Mouse (Mus musculus) heart, postnatal 0 days (tissue): ENCODE measurements around the gene Preb. TPM values are rescaled to one million over a fixed set of nuclear protein-coding genes. Genes with fewer than 3 reads are reported as not detected.

Experiments
- ATAC-seq: fragments of 200-750 bp; cut with Nextera tagmentation; 2 replicates; pipeline ENCODE4 v1.8.0; 2017; ENCODE audit warnings: low read depth, moderate number of reproducible peaks, moderate library complexity; ENCODE audit not compliant: insufficient read depth
- DNase-seq: peaks from one replicate; pipeline ENCODE4 v3.0.0-alpha.2; 2016; ENCODE audit warnings: low spot score
- H3K27ac ChIP-seq: fragments of 300-500 bp; sonication (generic); 2 replicates; pipeline ENCODE4 v1.5.1; 2014; ENCODE audit warnings: low read depth, mild to moderate bottlenecking
- H3K27me3 ChIP-seq: fragments of 300-500 bp; sonication (generic); 2 replicates; pipeline ENCODE4 v1.6.1; 2014; ENCODE audit warnings: low read length, mixed read lengths; ENCODE audit not compliant: control insufficient read depth, insufficient read depth
- H3K36me3 ChIP-seq: fragments of 300-500 bp; sonication (generic); replicated peaks from 2 replicates; pipeline ENCODE4 v1.6.1; 2014; ENCODE audit warnings: low read length, mixed read lengths; ENCODE audit not compliant: control insufficient read depth, insufficient read depth
- H3K4me1 ChIP-seq: fragments of 300-500 bp; sonication (generic); 2 replicates; pipeline ENCODE4 v1.6.1; 2014; ENCODE audit warnings: antibody characterized with exemption; ENCODE audit not compliant: control insufficient read depth, insufficient read depth
- H3K4me2 ChIP-seq: fragments of 300-500 bp; sonication (generic); 2 replicates; pipeline ENCODE4 v1.6.1; 2014; ENCODE audit warnings: low read depth, mild to moderate bottlenecking, low read length, moderate library complexity
- H3K4me3 ChIP-seq: fragments of 300-500 bp; sonication (generic); 2 replicates; pipeline ENCODE4 v1.5.1; 2014; ENCODE audit warnings: low read depth, low read length
- H3K9ac ChIP-seq: fragments of 300-500 bp; sonication (generic); replicated peaks from 2 replicates; pipeline ENCODE4 v1.6.1; 2014; ENCODE audit warnings: low read depth, low read length, mixed read lengths
- H3K9me3 ChIP-seq: fragments of 300-500 bp; sonication (generic); replicated peaks from 2 replicates; pipeline ENCODE4 v1.6.1; 2016; ENCODE audit warnings: low read length; ENCODE audit not compliant: control insufficient read depth
- CTCF ChIP-seq: IDR thresholded peaks from 2 replicates; pipeline ENCODE4 v1.5.1; 2016; ENCODE audit warnings: antibody characterized with exemption, control low read depth, low read depth
- EP300 ChIP-seq: IDR thresholded peaks from 2 replicates; pipeline ENCODE4 v1.6.1; 2016; ENCODE audit warnings: antibody characterized with exemption, low read depth
- WGBS: fragments of 180-500 bp; shearing (Covaris S2); extraction: QIAGEN DNeasy Blood & Tissue Kit; methylation state at CpG from one replicate; pipeline ENCODE4 v1.1.7; 2014; 5-methylcytosine and 5-hydroxymethylcytosine counted together
- polyA plus RNA-seq: library from polyadenylated mRNA; unstranded; fragments of >200 nt; fragmentation: Nextera tagmentation; extraction: Ambion mirVana; gene quantifications from 2 replicates; pipeline ENCODE4 v1.2.1, GENCODE M21; 2015
- total RNA-seq: library from RNA; depleted of rRNA; stranded (reverse); fragments of >200 nt; gene quantifications from 2 replicates; pipeline ENCODE4 v1.2.3, GENCODE M21; 2014; ENCODE audit warnings: low replicate concordance

Gene Preb
- total and polyA plus RNA-seq, 2 experiments from 2014 or later: 40.0 to 54.3 TPM

DNA sequence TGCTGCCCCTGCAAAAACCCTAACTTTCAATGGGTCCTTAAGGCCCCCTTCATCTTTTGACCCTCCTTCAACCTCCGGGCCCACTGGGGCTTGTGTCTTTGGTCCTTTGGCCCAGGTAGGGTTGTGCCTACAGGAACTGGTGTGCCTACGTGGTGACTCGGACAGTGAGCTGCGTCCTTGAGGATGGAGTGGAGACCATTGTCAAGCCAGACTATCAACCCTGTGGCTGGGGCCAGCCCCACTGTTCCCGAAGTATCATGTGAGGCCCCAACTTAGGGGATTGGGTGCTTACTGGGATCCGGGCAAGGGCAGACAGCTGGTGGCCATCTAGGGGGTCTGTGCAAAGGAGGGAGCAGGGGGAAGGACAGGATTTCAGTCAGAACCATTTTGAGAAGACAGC is 45.3 kb downstream of the Preb start:
- peak overlapping the region; percentile 65; the same call in 1 of the 2 replicates for H3K9ac ChIP-seq
- H3K4me1 ChIP-seq: peaks cover 36% of the 10 kb centered on the region
- peak overlapping the region; percentile 93 for H3K27ac ChIP-seq
- 55% methylated on average over 6 of the region's 6 CpGs for WGBS
- H3K27me3 ChIP-seq: no peaks in the 10 kb centered on the region
- TF ChIP-seq EP300 (no peak), CTCF (no peak)
- H3K36me3 ChIP-seq: peaks cover 20% of the 10 kb centered on the region; the same call in 1 of the 2 replicates
- H3K4me3 ChIP-seq: peak overlapping the region; percentile 53
- H3K9me3 ChIP-seq: no peaks in the 10 kb centered on the region
- DNase-seq: no peak
- ATAC-seq: no peak
- H3K4me2 ChIP-seq: peak overlapping the region; percentile 67

DNA sequence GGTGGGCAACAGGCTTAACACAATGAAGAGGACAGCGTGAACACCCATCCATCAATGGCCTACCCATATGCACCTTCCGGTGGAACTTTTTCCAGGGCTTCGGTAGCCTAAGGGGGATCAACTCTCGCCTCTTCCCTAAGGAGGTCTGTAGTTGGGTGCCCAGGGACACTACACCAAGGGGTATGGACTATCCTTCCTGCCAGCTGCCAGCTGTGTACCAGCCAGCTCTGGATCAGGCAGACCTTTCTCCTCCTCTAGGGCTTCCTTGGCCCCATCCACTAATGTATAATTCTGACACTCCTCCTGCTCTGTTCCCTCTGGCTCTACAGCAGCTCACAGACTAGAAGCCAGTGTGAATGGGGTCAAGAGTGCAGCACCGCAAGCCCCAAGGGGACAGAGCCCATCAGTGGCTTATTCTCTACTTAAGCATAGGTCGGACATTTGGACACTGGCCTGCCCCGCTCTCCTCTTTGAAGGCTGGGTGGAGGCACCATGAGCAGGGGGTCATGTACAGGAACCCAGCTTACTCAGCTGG is 46.0 kb downstream of the Preb start:
- 55% methylated on average over 7 of the region's 7 CpGs for WGBS
- Histone ChIP-seq H3K4me2 (peak overlapping the region; percentile 67), H3K4me1 (peaks cover 38% of the 10 kb centered on the region), H3K27me3 (no peaks in the 10 kb centered on the region), H3K4me3 (peak overlapping the region; percentile 53), H3K36me3 (peaks cover 20% of the 10 kb centered on the region; the same call in 1 of the 2 replicates), H3K9ac (peak overlapping the region; percentile 65), H3K27ac (peak overlapping the region; percentile 93), H3K9me3 (no peaks in the 10 kb centered on the region)
- DNase-seq: no peak
- ATAC-seq: no peak
- TF ChIP-seq EP300 (no peak), CTCF (no peak)

DNA sequence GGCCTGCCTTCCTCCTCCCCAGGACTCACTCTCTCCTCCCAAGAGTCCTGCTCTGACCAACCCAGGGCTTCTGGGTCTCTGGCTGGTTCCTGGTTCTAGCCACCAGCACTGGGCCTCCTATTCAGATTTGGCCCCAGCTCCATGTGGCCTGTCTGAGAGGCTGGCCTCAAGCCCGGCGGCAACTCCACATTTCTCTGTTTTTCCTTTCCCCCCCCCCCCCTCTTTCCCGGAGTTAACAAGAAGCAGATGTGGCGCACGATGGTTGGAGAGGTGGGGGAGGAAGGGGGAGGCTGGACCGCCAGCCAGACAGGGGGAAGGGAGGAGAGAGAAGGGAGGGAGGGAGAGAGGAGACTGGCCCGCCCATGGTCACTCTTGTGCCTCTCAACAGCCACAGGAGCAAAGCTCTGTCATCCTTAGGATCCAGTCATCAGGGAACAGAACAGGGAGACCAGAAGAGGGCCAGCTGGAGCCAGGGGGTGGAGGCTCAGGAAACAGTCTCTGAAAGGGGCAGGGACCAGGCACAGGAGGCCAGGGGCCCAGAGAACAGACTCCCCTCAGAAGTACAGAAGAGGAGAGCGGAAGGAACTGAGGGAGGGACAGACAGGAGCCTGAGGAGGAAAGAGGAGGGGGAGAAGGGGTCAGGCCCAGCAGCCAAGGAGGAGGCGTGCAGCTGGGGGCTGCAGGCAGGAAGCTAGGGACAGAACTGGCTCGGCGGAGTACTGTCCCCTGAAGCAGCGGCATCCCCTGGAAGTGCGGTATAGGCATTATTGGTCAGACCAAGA is 46.9 kb downstream of the Preb start, which contains the start of gene Emilin1:
TSS of gene Emilin1 (plus strand) at position 343 of the 782 bp plus-strand sequence.
- H3K9me3 ChIP-seq: no peaks in the 10 kb centered on the region
- peak within 1 kb of the TSS; percentile 67 for H3K4me2 ChIP-seq
- no peaks in the 10 kb centered on the region for H3K27me3 ChIP-seq
- peak; percentile 60; the same call in 1 of the 2 replicates for TF ChIP-seq EP300
- TF ChIP-seq CTCF: 0 out of 2 replicates have a peak, but pooled peaks have one; percentile 1
- H3K27ac ChIP-seq: peak within 1 kb of the TSS; percentile 93
- peaks cover 47% of the 10 kb centered on the region for H3K4me1 ChIP-seq
- H3K4me3 ChIP-seq: peak within 1 kb of the TSS; percentile 53
- ATAC-seq: peak; percentile 50
- H3K9ac ChIP-seq: peak within 1 kb of the TSS; percentile 65
- WGBS: 15% methylated on average over 13 of the region's 13 CpGs
- peak; percentile 77 for DNase-seq
- peaks cover 11% of the 10 kb centered on the region; the same call in 1 of the 2 replicates for H3K36me3 ChIP-seq

DNA sequence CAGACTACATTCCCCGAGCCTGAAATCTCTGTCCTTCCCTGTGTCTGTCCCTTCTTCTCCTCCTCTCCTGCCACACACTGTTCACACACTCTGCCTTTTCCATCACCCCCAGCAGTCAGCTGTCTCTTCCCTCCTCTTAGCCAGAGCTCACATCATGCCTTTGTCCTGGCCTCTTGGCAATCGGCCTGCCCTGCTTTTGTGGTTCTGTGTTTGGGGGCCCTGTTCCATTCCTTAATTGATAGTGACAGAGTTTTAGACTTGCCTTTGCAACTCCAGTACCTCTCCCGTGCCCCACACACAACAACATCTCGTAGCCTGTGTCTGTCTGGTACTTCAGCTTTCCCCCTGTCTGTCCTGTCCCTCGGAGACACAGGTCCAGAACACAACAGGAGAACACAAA is 48.0 kb downstream of the Preb start:
- Histone ChIP-seq H3K27ac (peak overlapping the region; percentile 93), H3K4me3 (no peak overlapping the region), H3K9me3 (no peaks in the 10 kb centered on the region), H3K9ac (no peak overlapping the region), H3K4me1 (peaks cover 49% of the 10 kb centered on the region), H3K36me3 (peaks cover 1% of the 10 kb centered on the region; the same call in 1 of the 2 replicates), H3K4me2 (no peak overlapping the region), H3K27me3 (no peaks in the 10 kb centered on the region)
- no peak for DNase-seq
- TF ChIP-seq CTCF (no peak), EP300 (no peak)
- WGBS: 33% methylated on average over 5 of the region's 5 CpGs
- no peak for ATAC-seq

DNA sequence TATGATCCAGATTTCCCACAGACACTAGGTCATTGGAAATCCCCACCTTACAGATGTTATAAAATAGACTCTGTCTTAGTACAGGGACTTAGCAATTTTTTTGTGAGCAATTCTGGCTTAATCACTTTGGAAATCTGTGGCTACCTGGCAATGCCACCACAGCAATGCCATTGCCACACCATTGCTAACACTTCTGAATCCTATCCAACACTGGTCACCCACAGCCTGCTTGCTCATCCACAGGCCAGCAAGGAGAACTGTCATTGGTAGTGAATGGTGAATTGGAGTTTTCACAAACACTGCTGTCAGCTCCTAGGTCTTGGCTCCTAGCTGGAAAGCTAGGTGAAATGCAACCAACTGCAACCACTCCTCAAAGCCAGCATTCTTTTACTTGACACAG is 49.7 kb downstream of the Preb start:
- Histone ChIP-seq H3K9ac (no peak overlapping the region), H3K9me3 (no peaks in the 10 kb centered on the region), H3K36me3 (no peaks in the 10 kb centered on the region), H3K27ac (no peak overlapping the region), H3K27me3 (no peaks in the 10 kb centered on the region), H3K4me2 (no peak overlapping the region), H3K4me1 (peaks cover 43% of the 10 kb centered on the region), H3K4me3 (no peak overlapping the region)
- ATAC-seq (no peak), DNase-seq (no peak)
- TF ChIP-seq CTCF (no peak), EP300 (no peak)
